Mouse (Mus musculus) megakaryocyte, embryonic 14.5 days (primary cell): ENCODE measurements around the gene Fli1.

Experiments
- FLI1 ChIP-seq: IDR thresholded peaks from 2 replicates; pipeline ENCODE4 v1.6.1; 2012; ENCODE audit warnings: low read length, inconsistent platforms, mixed read lengths
- GATA1 ChIP-seq: IDR thresholded peaks from 3 replicates; pipeline ENCODE4 v1.6.1; 2012; ENCODE audit warnings: mixed read lengths, low read length, inconsistent platforms, borderline replicate concordance

DNA sequence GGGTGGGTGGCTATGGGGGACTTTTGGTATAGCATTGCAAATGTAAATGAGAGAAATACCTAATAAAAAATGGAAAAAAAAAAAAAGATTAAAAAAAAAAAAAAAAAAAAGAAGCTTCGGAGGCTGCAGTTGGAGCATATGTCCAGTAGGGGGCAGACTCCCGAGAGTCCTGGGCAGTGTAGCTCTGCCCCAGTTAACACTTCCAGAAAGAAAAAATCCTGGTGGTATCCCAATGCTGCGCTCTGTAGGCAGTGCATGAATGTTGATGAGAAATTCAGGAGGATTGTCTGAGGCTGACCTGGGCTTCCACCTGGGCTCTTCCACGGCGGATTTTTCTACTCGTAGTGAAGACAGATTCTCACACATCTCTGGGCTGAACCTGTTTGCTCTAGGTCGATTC lies 42.7 kb upstream of the Fli1 start:
- TF ChIP-seq GATA1 (no peak), FLI1 (no peak)
